Mouse (Mus musculus) small intestine, adult 2 months (tissue): ENCODE measurements around the gene Hist1h3e. TPM values are rescaled to one million over a fixed set of nuclear protein-coding genes. Genes with fewer than 3 reads are reported as not detected.
A peak's percentile ranks its signal among the peaks of the same experiment; 100 is the strongest.

Experiments used
- H3K27ac ChIP-seq: fragments of 200-500 bp; 2 replicates; pipeline ENCODE4 v1.5.1; 2012; ENCODE audit warnings: low read depth, low read length, control low read depth, inconsistent platforms; ENCODE audit not compliant: insufficient read depth
- H3K27me3 ChIP-seq: fragments of 200-500 bp; 2 replicates; pipeline ENCODE4 v1.6.1; 2012; ENCODE audit warnings: mild to moderate bottlenecking, moderate library complexity, low read length, inconsistent platforms; ENCODE audit not compliant: control insufficient read depth, insufficient read depth
- H3K36me3 ChIP-seq: fragments of 200-500 bp; 2 replicates; pipeline ENCODE4 v1.6.1; 2012; ENCODE audit warnings: mild to moderate bottlenecking, low read length, control low read depth, inconsistent platforms; ENCODE audit not compliant: control insufficient read depth, insufficient read depth
- H3K4me1 ChIP-seq: fragments of 200-500 bp; 2 replicates; pipeline ENCODE4 v1.6.1; 2012; ENCODE audit warnings: low read length, inconsistent platforms, mixed read lengths; ENCODE audit not compliant: control insufficient read depth, insufficient read depth, insufficient read length
- H3K4me3 ChIP-seq: fragments of 200-500 bp; 2 replicates; pipeline ENCODE4 v1.5.1; 2012; ENCODE audit warnings: low read depth, mild to moderate bottlenecking, control low read depth, inconsistent platforms, low read length, moderate library complexity
- CTCF ChIP-seq: fragments of 200-500 bp; IDR thresholded peaks from 2 replicates; pipeline ENCODE4 v1.5.1; 2012; ENCODE audit warnings: low read depth, mild to moderate bottlenecking, control low read depth, inconsistent platforms, low read length, moderate library complexity, mixed read lengths; ENCODE audit not compliant: insufficient replicate concordance, insufficient read length; ENCODE audit errors: extremely low read depth
- POLR2A ChIP-seq: fragments of 200-500 bp; IDR thresholded peaks from 2 replicates; pipeline ENCODE4 v1.6.1; 2012; ENCODE audit warnings: low read depth, mild to moderate bottlenecking, control low read depth, inconsistent platforms, low read length, moderate library complexity
- WGBS: fragments of 180-500 bp; shearing (Covaris S2); methylation state at CpG from one replicate; pipeline ENCODE4 v1.1.7; 2018; 5-methylcytosine and 5-hydroxymethylcytosine counted together
- polyA plus RNA-seq: library from polyadenylated mRNA; depleted of rRNA; stranded (reverse); fragments of >200 nt; gene quantifications from 2 replicates; pipeline ENCODE4 v1.2.3, GENCODE M21; 2012

Gene Hist1h3e
- polyA plus RNA-seq, 1 experiment, result 43.3 TPM

DNA sequence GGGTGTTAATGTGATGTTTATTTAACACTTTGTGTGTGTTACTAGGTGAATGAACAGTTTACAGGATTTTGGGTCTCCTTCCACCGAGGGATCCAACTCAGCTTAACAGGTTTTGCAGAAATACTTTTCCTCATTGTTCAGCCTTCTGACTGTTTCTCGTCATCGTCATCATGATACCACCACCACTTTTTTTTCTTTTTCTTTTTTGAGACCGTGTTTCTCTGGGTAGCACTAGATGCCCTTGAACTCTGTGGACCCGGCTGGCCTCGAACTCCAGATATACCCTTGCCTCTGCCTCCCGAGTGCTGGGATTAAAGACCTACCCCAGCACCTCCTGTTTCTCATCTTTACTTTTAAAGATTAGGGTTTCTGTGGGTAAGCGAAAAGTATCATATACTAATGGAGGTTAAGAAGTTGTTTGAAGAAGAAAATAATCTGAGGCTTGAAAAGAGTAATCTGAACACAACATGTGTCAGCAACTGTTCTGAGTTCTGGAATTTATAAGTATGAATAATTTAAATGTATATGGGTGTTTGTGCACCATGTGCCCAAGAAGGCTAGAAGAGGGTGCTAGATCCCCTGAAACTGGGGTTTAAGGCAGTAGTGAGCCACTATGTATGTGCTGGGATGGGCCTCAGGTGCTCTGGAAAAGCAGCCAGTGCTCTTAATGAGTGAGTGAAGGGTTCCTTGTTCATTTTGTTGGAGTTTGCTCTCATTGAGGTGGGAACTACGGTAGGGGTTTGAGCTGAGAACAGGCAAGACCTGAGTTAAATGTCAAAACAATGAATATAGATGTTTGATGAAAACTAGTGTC lies 29.7 kb downstream of the Hist1h3e start:
- no peak overlapping the region for H3K4me3 ChIP-seq
- 12% methylated on average over 9 of the region's 9 CpGs for WGBS
- no peak for TF ChIP-seq POLR2A
- no peak for TF ChIP-seq CTCF
- H3K27me3 ChIP-seq, result no peaks in the 10 kb centered on the region
- peaks cover 5% of the 10 kb centered on the region; the same call in 1 of the 2 replicates for H3K4me1 ChIP-seq
- no peaks in the 10 kb centered on the region for H3K36me3 ChIP-seq
- peak overlapping the region; percentile 99; the same call in 1 of the 2 replicates for H3K27ac ChIP-seq

DNA sequence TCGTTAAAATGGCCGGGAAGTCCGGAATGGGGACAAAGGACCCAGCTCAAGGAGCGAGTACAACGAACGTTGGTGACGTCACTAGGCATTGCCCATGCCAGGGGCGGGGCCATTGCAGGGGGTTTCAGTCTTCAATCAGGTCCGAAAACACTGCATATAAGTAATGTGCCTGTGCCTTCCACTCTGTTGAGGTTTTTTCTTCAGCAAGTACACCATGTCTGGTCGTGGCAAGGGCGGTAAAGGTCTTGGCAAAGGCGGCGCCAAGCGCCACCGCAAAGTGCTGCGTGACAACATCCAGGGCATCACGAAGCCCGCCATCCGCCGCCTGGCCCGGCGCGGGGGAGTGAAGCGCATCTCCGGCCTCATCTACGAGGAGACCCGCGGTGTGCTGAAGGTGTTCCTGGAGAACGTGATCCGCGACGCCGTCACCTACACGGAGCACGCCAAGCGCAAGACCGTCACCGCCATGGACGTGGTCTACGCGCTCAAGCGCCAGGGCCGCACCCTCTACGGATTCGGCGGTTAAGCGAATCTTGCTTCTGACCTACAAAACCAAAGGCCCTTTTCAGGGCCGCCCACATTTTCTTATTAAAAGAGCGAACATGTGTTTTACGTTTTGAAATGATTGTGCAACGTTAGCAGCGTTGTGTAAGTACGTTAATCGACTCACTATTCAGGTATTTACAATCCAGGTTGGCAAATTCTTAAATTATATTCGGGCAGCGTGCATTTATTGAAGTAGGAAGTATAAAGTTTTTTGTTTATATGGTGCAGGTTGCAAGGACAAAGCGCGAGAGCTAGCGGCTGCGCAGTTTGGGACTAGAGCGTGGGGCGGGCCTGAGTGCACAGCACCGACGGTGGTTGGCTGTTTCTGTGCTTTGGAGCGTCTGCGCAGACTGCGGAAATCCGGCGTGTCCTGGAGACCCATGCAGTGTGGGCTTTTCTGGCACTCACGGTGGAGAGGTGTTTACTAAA lies 31.0 kb downstream of the Hist1h3e start, which contains the start of gene Hist1h4h:
Hist1h4h (plus strand) TSS at position 150 of the 975 bp plus-strand sequence.
- peak within 1 kb of the TSS; percentile 99 for H3K27ac ChIP-seq
- H3K4me1 ChIP-seq, result peaks cover 4% of the 10 kb centered on the region; the same call in 1 of the 2 replicates
- no peaks in the 10 kb centered on the region for H3K36me3 ChIP-seq
- no peaks in the 10 kb centered on the region for H3K27me3 ChIP-seq
- under 1% methylated on average over 63 of the region's 70 CpGs for WGBS
- TF ChIP-seq POLR2A, result peak; percentile 89
- TF ChIP-seq CTCF, result no peak
- H3K4me3 ChIP-seq, result peak within 1 kb of the TSS; percentile 66

DNA sequence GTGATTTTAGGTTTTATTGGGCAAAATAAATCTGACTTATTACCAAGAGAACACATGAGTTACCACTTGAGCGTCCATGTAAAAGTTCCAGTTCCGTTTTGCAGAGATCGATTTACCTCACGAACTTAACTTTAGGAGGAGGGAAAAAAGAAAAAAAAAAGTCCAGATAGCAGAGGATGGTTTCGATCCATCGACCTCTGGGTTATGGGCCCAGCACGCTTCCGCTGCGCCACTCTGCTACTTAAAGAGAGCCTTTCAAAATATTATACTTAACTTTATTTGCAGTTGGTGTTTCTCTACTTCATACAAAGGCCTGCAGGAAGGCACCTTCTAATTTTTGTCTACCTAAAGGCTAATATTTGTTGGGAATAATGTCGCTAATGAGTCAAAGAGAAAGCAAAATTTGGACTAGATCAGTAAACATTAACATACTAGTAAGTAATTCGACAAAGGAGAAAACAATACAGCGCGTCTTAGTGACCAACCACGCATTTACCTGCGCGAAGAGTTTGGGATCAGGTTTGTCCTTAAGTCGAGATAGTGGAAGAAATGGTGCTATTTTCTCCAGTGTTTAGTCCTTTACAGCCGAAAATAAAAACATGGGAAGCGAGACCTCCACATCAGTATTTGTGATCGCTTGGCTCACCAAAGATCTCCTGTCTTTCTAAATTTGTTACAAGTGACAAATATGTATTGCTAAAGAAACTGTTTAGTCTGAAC lies 31.8 kb downstream of the Hist1h3e start:
- WGBS, result under 1% methylated on average over 20 of the region's 20 CpGs
- Histone ChIP-seq H3K27me3 (no peaks in the 10 kb centered on the region), H3K27ac (peak overlapping the region; percentile 99), H3K4me3 (peak overlapping the region; percentile 66), H3K4me1 (peaks cover 4% of the 10 kb centered on the region; the same call in 1 of the 2 replicates), H3K36me3 (no peaks in the 10 kb centered on the region)
- no peak for TF ChIP-seq CTCF

DNA sequence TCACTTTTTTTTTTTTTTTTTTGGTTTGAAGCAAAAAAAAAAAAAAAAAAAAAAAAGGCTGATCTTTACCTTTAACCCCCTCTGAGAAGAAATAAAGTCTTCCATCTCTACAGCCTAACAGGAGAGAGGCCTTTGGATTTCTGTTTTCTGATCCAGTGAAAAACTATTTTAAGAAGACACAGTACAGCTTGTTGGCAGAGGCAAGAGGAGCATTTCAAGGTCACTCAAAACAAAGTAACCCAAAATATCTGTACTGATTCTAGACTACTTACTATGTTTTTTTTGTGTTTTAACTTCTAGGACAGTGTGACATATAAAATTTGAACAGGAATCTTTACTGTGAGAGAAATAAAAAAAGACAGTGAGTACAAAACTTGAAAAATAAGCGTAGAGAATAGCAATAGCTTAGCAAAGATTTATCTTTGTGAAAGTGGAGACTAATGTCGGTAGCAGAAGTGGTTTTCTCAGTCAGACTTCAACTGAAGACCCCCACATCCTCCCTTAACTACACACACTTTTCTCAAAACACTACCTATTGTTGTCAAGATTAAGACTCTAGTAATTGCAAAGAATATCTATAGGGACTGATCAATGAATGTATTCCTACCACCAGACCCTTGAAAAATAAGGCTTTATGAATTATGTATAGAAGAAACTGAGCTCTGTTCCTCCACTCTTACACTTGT lies 32.5 kb downstream of the Hist1h3e start:
- H3K4me3 ChIP-seq, result no peak overlapping the region
- H3K36me3 ChIP-seq, result no peaks in the 10 kb centered on the region
- WGBS, result 21% methylated on average over 2 of the region's 2 CpGs
- TF ChIP-seq POLR2A (no peak), CTCF (no peak)
- H3K4me1 ChIP-seq, result peaks cover 3% of the 10 kb centered on the region; the same call in 1 of the 2 replicates
- H3K27ac ChIP-seq, result no peak overlapping the region
- H3K27me3 ChIP-seq, result no peaks in the 10 kb centered on the region

DNA sequence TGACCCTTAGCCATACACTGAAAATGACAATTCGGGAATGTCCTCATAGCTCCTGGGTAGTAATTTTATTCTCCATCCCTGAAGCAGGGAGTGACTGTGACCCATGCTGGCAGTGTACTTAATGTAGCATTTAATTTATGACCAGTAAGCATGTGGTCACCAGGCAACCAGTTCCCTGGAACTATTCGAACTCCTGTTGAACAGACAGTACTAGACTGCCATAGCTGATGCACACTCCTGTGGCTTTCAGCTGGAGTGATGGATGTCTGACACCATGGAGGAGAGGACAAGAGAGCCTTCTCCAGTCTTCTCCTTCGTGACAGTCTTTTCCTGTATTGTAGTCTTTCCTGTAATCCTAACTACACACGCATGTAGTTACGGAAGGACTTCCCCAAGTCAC lies 33.2 kb downstream of the Hist1h3e start:
- no peak overlapping the region for H3K4me3 ChIP-seq
- no peaks in the 10 kb centered on the region for H3K36me3 ChIP-seq
- 89% methylated on average over 5 of the region's 5 CpGs for WGBS
- no peaks in the 10 kb centered on the region; the same call in 1 of the 2 replicates for H3K4me1 ChIP-seq
- no peak overlapping the region for H3K27ac ChIP-seq
- no peak for TF ChIP-seq CTCF
- TF ChIP-seq POLR2A, result no peak
- no peaks in the 10 kb centered on the region for H3K27me3 ChIP-seq

DNA sequence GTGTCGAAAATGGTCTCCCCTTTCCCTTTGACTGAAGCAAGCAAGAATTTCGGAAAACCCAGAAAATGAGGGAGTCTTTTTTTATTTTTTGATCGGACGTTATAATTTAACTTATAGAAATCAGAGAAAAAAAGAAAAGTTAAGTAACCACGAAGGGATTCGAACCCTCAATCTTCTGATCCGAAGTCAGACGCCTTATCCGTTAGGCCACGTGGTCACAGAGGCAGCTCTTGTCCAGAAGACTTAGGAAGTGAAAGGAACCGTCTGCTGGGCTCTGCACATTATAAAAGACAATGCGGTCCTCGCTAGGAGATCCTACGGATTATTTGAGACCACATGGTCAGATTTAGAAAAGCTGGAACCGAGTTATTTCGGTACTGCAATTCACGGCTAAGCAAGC lies 35.9 kb downstream of the Hist1h3e start:
- Histone ChIP-seq H3K27me3 (no peaks in the 10 kb centered on the region), H3K36me3 (no peaks in the 10 kb centered on the region), H3K4me3 (no peak overlapping the region), H3K27ac (no peak overlapping the region), H3K4me1 (no peaks in the 10 kb centered on the region)
- no peak for TF ChIP-seq POLR2A
- TF ChIP-seq CTCF, result no peak
- WGBS, result 2% methylated on average over 17 of the region's 17 CpGs
